Mouse (Mus musculus) left cerebral cortex, adult 2 months (tissue): ENCODE measurements around the gene Acd. TPM values are rescaled to one million over a fixed set of nuclear protein-coding genes. Genes with fewer than 3 reads are reported as not detected.

ENCODE experiments used
- DNase-seq, 2 experiments: peaks; one replicate each; pipeline ENCODE4 v3.0.0; 2021 to 2022; ENCODE audit warnings: low spot score in 2 of 2, mixed read lengths in 1 of 2; ENCODE audit errors: extremely low spot score in 1 of 2
- H3K27ac ChIP-seq: fragments of 200-600 bp; 2 replicates; pipeline ENCODE4 v1.8.1; 2022
- H3K4me3 ChIP-seq: fragments of 200-600 bp; 2 replicates; pipeline ENCODE4 v1.8.1; 2022
- CTCF ChIP-seq: fragments of 200-600 bp; IDR thresholded peaks from 2 replicates; pipeline ENCODE4 v1.8.1; 2022; ENCODE audit warnings: antibody characterized with exemption, mild to moderate bottlenecking, moderate library complexity
- intact Hi-C: fragments of 180-260 bp; cut with DNase I; formaldehyde crosslinking; loops from one replicate; pipeline ENCODE4 v1.15.1; 2025
- total RNA-seq, 2 experiments: library from RNA; stranded (reverse); gene quantifications; 2 replicates each; pipeline ENCODE4 v1.2.3; 2021

Gene Acd
- total RNA-seq, 2 experiments from 2014 or later: 51.7 to 56.6 TPM

GRCm38 (mm10) chr8:105688242-105688752, 12.6 kb downstream of the Acd start:
- Histone ChIP-seq H3K27ac (no peak overlapping the region), H3K4me3 (no peak overlapping the region)
- intact Hi-C loops: loop anchor here (5.0 kb wide), 1 partner anchor 121 kb away; the partner anchor contains the start of gene Atp6v0d1
- DNase-seq: no peak
- no peak for TF ChIP-seq CTCF

GRCm38 (mm10) chr8:105687512-105687911, 13.4 kb downstream of the Acd start:
- intact Hi-C loops: loop anchor here (5.0 kb wide), 1 partner anchor 120 kb away; the partner anchor contains the start of gene Atp6v0d1
- TF ChIP-seq CTCF: no peak
- Histone ChIP-seq H3K4me3 (no peak overlapping the region), H3K27ac (no peak overlapping the region)
- DNase-seq: no peak

GRCm38 (mm10) chr8:105686551-105686950, 14.4 kb downstream of the Acd start:
- no peak overlapping the region for H3K27ac ChIP-seq
- H3K4me3 ChIP-seq: no peak overlapping the region
- no peak for TF ChIP-seq CTCF
- intact Hi-C loops: loop anchor here (5.0 kb wide), 1 partner anchor 119 kb away; the partner anchor contains the start of gene Atp6v0d1
- DNase-seq: no peak

- intact Hi-C loops: loop anchor here (5.0 kb wide), 1 partner anchor 119 kb away; the partner anchor contains the start of gene Atp6v0d1
- no peak for DNase-seq
- H3K27ac ChIP-seq: no peak within 1 kb of the TSS
- no peak within 1 kb of the TSS for H3K4me3 ChIP-seq
- TF ChIP-seq CTCF: peak; percentile 69
Measured at GRCm38 (mm10) chr8:105685796-105686308, 15.1 kb downstream of the Acd start, which contains the start of gene Carmil2. TSS of gene Carmil2 (plus strand) at chr8:105686274.

GRCm38 (mm10) chr8:105685325-105685724, 15.6 kb downstream of the Acd start:
- DNase-seq: no peak
- Histone ChIP-seq H3K27ac (no peak overlapping the region), H3K4me3 (no peak overlapping the region)
- no peak for TF ChIP-seq CTCF
- intact Hi-C loops: loop anchor here (5.0 kb wide), 1 partner anchor 118 kb away; the partner anchor contains the start of gene Atp6v0d1

- no peak for DNase-seq
- TF ChIP-seq CTCF: peak; percentile 38
- H3K4me3 ChIP-seq: no peak overlapping the region
- no peak overlapping the region for H3K27ac ChIP-seq
- intact Hi-C loops: no loop called here
Measured at GRCm38 (mm10) chr8:105677891-105678290, 23.0 kb downstream of the Acd start.

- Histone ChIP-seq H3K4me3 (no peak overlapping the region), H3K27ac (no peak overlapping the region)
- no peak for DNase-seq
- peak; percentile 62 for TF ChIP-seq CTCF
- intact Hi-C loops: no loop called here
Measured at GRCm38 (mm10) chr8:105661167-105661566, 39.7 kb downstream of the Acd start.

GRCm38 (mm10) chr8:105657641-105658040, 43.3 kb downstream of the Acd start:
- H3K4me3 ChIP-seq: no peak overlapping the region
- no peak overlapping the region for H3K27ac ChIP-seq
- intact Hi-C loops: no loop called here
- no peak for TF ChIP-seq CTCF
- no peak for DNase-seq

GRCm38 (mm10) chr8:105648929-105649328, 52.0 kb downstream of the Acd start:
- TF ChIP-seq CTCF: no peak
- Histone ChIP-seq H3K4me3 (no peak overlapping the region), H3K27ac (no peak overlapping the region)
- intact Hi-C loops: no loop called here
- no peak for DNase-seq

Other genes with a start within 250 kb of the Acd start
- gene Tppp3, start 229.6 kb downstream of the Acd start, total RNA-seq: 10 to 100 TPM; 36.1 to 42.5 TPM
- gene Zdhhc1, start 204.2 kb downstream of the Acd start, total RNA-seq: 10 to 100 TPM; 43.0 to 48.7 TPM
- not detected for gene Hsd11b2, start 182.3 kb downstream of the Acd start, total RNA-seq
- gene Atp6v0d1, start 135.1 kb downstream of the Acd start, total RNA-seq: 100 to 1,000 TPM; 288 to 319 TPM
- 10 to 100 TPM; 81.0 to 91.4 TPM for gene Ripor1, start 95.8 kb downstream of the Acd start, total RNA-seq
- 10 to 100 TPM; 67.4 to 70.2 TPM for gene Ctcf, start 64.5 kb downstream of the Acd start, total RNA-seq
- gene Agrp, start 63.7 kb downstream of the Acd start, total RNA-seq: not detected
- 10 to 100 TPM; 60.4 to 65.0 TPM for gene Carmil2, start 14.8 kb downstream of the Acd start, total RNA-seq
- gene Pard6a, start within 50 bp of the Acd start, total RNA-seq: 10 to 100 TPM; 43.0 to 47.2 TPM
- gene 4933405L10Rik, start 6.6 kb upstream of the Acd start, total RNA-seq: under 1 TPM in 1 of 2 experiments, not detected in 1; 0.29 TPM
- gene Enkd1, start 7.1 kb upstream of the Acd start, total RNA-seq: 10 to 100 TPM in 1 of 2 experiments, 1 to 10 TPM in 1; 9.6 to 10.6 TPM
- 10 to 100 TPM; 21.0 to 26.0 TPM for gene Gfod2, start 57.6 kb upstream of the Acd start, total RNA-seq
- gene Ranbp10, start 126.2 kb upstream of the Acd start, total RNA-seq: 10 to 100 TPM; 23.7 to 25.2 TPM
- under 1 TPM in 1 of 2 experiments, not detected in 1; 0.44 TPM for gene Tsnaxip1, start 126.6 kb upstream of the Acd start, total RNA-seq
- 10 to 100 TPM; 16.8 to 17.6 TPM for gene Cenpt, start 152.2 kb upstream of the Acd start, total RNA-seq
- gene Thap11, start 154.0 kb upstream of the Acd start, total RNA-seq: 10 to 100 TPM; 38.1 to 41.0 TPM
- 10 to 100 TPM; 29.4 to 32.8 TPM for gene Nutf2, start 159.5 kb upstream of the Acd start, total RNA-seq
- 10 to 100 TPM; 64.4 to 68.5 TPM for gene Edc4, start 179.8 kb upstream of the Acd start, total RNA-seq
- gene Nrn1l, start 192.5 kb upstream of the Acd start, total RNA-seq: 1 to 10 TPM; 3.5 to 3.7 TPM
- 1 to 10 TPM; 6.6 to 8.7 TPM for gene Pskh1, start 199.3 kb upstream of the Acd start, total RNA-seq
- gene Ctrl, start 232.8 kb upstream of the Acd start, total RNA-seq: 1 to 10 TPM; 1.5 to 2.6 TPM
- 10 to 100 TPM; 90.3 to 91.9 TPM for gene Psmb10, start 237.3 kb upstream of the Acd start, total RNA-seq
- 10 to 100 TPM; 25.3 to 25.8 TPM for gene Lcat, start 242.3 kb upstream of the Acd start, total RNA-seq